Mouse (Mus musculus): Measurements from ENCODE around the gene Stox1. TPM values are rescaled to one million over a fixed set of nuclear protein-coding genes. Genes with fewer than 3 reads are reported as not detected.
"Not testable (repeated sequence)": the region's sequence is repeated elsewhere in the genome, so short reads cannot be mapped to it uniquely, and the experiment has no call there.

Stox1 gene
- 1.5 TPM in 2 replicates for polyA plus RNA-seq (2015; fragmentation: Nextera tagmentation; extraction: Ambion mirVana)

DNA sequence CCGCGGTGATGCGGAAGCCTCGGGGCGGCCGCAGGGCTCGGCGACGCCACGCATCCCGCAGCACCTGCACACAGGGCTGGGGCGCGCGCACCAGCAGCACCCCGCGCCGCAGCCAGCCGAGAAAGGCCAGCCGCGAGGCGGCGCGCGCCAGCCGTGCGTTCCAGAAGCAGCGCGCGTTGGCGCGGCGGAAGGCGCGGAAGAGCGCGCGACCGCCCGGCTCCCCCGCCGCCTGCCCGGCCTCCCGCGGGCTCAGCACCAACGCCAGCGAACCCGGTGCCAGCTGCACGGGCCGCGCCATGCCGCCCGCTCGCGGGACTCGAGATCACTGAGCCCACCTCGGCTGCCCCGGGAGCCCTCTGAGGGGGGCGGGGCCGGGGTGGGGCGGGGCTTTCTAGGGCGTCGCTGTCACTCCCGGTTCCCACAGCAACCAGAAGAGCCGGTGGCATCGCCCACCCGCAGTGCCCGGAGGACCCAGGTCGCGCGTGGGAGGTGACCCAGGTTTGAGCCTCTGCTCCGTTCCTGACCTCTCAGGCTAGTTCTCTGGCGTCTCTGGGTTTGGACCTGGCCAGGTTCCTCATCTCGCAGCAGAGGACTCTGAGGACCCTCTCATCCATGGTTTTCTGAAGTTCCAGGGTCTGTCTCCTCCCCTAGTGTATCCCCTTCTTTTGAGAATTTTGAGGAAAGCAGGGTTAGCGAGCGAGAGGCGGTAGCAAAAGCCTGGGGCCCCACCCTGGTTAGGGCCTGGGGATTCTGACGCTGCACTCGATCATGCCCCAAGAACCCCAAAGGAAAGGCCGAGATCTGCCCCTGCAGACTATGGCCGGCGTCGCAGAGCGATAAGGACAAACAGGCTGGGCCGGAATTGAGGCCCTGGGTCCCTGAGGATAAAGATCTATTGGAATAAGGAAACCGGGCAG, at the start of gene Stox1:
Gene Stox1 (minus strand): TSS at position 358 of the 917 bp plus-strand sequence.
- Histone ChIP-seq H3K4me2 (peak within 1 kb of the TSS; percentile 96), H3K9ac (peak within 1 kb of the TSS; percentile 44; the same call in 1 of the 2 replicates), H3K4me3 (replicated peaks) (peak within 1 kb of the TSS; percentile 84), H3K27me3 (replicated peaks) (no peaks in the 10 kb centered on the region), H3K4me1 (peaks cover 5% of the 10 kb centered on the region; the same call in 1 of the 2 replicates), H3K9me3 (no peaks in the 10 kb centered on the region), H3K27ac (no peak within 1 kb of the TSS), H3K36me3 (no peaks in the 10 kb centered on the region)
- WGBS = under 1% methylated on average over 85 of the region's 85 CpGs
- peak; percentile 75 for ATAC-seq (ENCODE audit: insufficient read depth, low FRiP score, low read depth)

DNA sequence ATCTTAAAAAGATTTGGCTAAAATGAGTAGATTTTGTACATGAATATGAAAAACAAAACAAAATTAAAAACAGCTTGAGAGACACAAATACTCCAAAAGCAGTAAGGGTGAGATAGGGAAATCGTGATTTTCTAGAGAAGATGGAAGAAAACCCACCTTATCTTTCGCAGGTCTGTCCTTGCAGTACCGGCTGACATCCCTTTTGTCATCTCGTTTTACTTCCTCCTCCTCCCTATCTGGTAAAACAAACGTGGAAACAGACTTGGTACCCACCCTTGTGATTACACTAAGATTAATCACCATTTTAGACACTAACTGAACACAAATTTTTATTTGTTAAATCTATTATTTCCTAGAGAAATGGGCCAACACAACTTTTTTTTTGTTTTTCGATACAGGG, 24.9 kb upstream of the Stox1 start:
- H3K36me3 ChIP-seq = peaks cover 53% of the 10 kb centered on the region
- H3K27me3 ChIP-seq (replicated peaks) = no peaks in the 10 kb centered on the region
- H3K27ac ChIP-seq = no peak overlapping the region
- WGBS = 71% methylated on average over 6 of the region's 6 CpGs
- ATAC-seq (ENCODE audit: insufficient read depth, low FRiP score, low read depth) = no peak
- no peaks in the 10 kb centered on the region for H3K4me1 ChIP-seq
- H3K4me2 ChIP-seq = no peak overlapping the region
- H3K9me3 ChIP-seq = no peaks in the 10 kb centered on the region
- H3K4me3 ChIP-seq (replicated peaks) = no peak overlapping the region
- H3K9ac ChIP-seq = no peak overlapping the region

- no peak overlapping the region for H3K9ac ChIP-seq
- WGBS = 77% methylated on average over 4 of the region's 4 CpGs
- no peaks in the 10 kb centered on the region for H3K27me3 ChIP-seq (replicated peaks)
- no peaks in the 10 kb centered on the region for H3K4me1 ChIP-seq
- ATAC-seq (ENCODE audit: insufficient read depth, low FRiP score, low read depth) = no peak
- H3K4me3 ChIP-seq (replicated peaks) = no peak overlapping the region
- H3K9me3 ChIP-seq = no peaks in the 10 kb centered on the region
- no peak overlapping the region for H3K27ac ChIP-seq
- no peak overlapping the region for H3K4me2 ChIP-seq
- peaks cover 18% of the 10 kb centered on the region for H3K36me3 ChIP-seq
These were observed 14.2 kb upstream of the Stox1 start for GRCm38 (mm10) chr10:62739961-62740737.

GRCm38 (mm10) chr10:62736965-62737688, 11.2 kb upstream of the Stox1 start:
- no peaks in the 10 kb centered on the region for H3K9me3 ChIP-seq
- H3K9ac ChIP-seq = no peak overlapping the region
- no peak overlapping the region for H3K4me3 ChIP-seq (replicated peaks)
- WGBS = 44% methylated on average over 4 of the region's 4 CpGs
- H3K36me3 ChIP-seq = 0 out of 2 replicates have a peak, but pooled peaks cover 3% of the 10 kb centered on the region
- no peaks in the 10 kb centered on the region for H3K27me3 ChIP-seq (replicated peaks)
- no peaks in the 10 kb centered on the region for H3K4me1 ChIP-seq
- ATAC-seq (ENCODE audit: insufficient read depth, low FRiP score, low read depth) = no peak
- H3K27ac ChIP-seq = no peak overlapping the region
- H3K4me2 ChIP-seq = no peak overlapping the region

- Histone ChIP-seq H3K4me3 (replicated peaks) (no peak overlapping the region), H3K27ac (no peak overlapping the region), H3K4me2 (no peak overlapping the region), H3K9ac (no peak overlapping the region), H3K27me3 (replicated peaks) (no peaks in the 10 kb centered on the region), H3K36me3 (no peaks in the 10 kb centered on the region), H3K9me3 (no peaks in the 10 kb centered on the region), H3K4me1 (peaks cover 5% of the 10 kb centered on the region; the same call in 1 of the 2 replicates)
- ATAC-seq (ENCODE audit: insufficient read depth, low FRiP score, low read depth) = no peak
- WGBS = 77% methylated on average over 10 of the region's 10 CpGs
These were observed 4.9 kb upstream of the Stox1 start for GRCm38 (mm10) chr10:62730826-62731225.

DNA sequence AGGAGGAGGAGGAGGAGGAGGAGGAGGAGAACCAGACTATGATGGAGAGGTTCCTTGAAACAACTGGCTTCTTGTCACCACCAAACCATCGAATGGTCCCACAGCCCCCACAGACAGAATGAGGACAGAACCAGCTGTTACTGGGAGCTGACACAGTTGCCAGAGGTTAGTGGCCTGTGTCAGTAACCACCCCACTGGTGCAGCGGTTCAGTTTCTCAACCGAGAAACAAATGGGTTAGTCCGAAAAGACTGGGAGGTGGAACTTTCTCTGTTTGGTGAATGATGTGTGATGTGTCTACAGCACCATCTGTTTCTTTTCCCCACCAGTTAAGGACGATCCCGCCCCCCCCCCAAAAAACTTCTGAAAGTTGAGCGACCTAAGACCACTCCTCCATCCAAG, 992 bp downstream of the Stox1 start:
- Histone ChIP-seq H3K27ac (no peak overlapping the region), H3K4me3 (replicated peaks) (no peak overlapping the region), H3K9ac (no peak overlapping the region), H3K4me2 (peak overlapping the region; percentile 96), H3K9me3 (no peaks in the 10 kb centered on the region), H3K4me1 (peaks cover 5% of the 10 kb centered on the region; the same call in 1 of the 2 replicates), H3K36me3 (no peaks in the 10 kb centered on the region), H3K27me3 (replicated peaks) (no peaks in the 10 kb centered on the region)
- WGBS = 16% methylated on average over 7 of the region's 7 CpGs
- ATAC-seq (ENCODE audit: insufficient read depth, low FRiP score, low read depth) = no peak

DNA sequence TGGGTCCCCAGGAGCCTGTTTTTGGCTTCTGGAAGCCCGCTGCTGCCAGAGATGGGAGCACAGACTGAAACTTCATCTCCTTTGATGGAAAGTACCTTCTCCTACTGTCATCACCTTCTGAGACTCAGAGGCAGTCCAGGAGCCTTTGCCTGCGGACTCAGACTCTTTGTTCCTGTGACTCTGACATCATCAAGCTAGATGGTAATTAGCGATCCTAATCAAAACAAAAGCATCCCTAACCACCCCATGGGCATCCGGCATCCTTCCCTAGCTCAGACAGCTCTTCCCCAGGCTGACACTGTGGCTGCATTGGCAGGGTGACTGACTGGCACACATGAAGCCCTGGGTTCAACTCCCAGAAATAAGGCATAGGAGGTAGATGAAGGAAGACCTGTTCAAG, 3.2 kb downstream of the Stox1 start:
- Histone ChIP-seq H3K9ac (no peak overlapping the region), H3K4me3 (replicated peaks) (no peak overlapping the region), H3K9me3 (no peaks in the 10 kb centered on the region), H3K36me3 (no peaks in the 10 kb centered on the region), H3K4me1 (peaks cover 5% of the 10 kb centered on the region; the same call in 1 of the 2 replicates), H3K27me3 (replicated peaks) (no peaks in the 10 kb centered on the region), H3K27ac (no peak overlapping the region), H3K4me2 (no peak overlapping the region)
- no peak for ATAC-seq (ENCODE audit: insufficient read depth, low FRiP score, low read depth)
- WGBS = 43% methylated on average over 4 of the region's 4 CpGs

DNA sequence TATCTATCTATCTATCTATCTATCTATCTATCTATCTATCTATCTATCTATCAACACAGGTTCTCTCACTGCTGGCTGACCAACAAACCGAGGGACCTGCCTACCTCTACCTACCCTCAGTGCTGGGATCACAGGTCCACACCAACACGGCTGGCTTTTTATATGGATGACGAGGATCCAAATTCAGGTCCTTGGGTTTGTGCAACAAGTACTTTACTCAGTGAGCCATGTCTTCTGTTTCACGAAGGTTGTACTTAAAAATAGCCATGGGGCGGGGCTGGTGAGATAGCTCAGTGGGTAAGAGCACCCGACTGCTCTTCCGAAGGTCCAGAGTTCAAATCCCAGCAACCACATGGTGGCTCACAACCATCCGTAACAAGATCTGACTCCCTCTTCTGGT, 5.4 kb downstream of the Stox1 start:
- H3K27me3 ChIP-seq (replicated peaks); H3K27ac ChIP-seq; H3K4me1 ChIP-seq; ATAC-seq (ENCODE audit: insufficient read depth, low FRiP score, low read depth); H3K9me3 ChIP-seq; H3K4me2 ChIP-seq; H3K36me3 ChIP-seq; H3K9ac ChIP-seq; H3K4me3 ChIP-seq (replicated peaks): not testable (repeated sequence)
- 83% methylated on average over 8 of the region's 8 CpGs for WGBS

DNA sequence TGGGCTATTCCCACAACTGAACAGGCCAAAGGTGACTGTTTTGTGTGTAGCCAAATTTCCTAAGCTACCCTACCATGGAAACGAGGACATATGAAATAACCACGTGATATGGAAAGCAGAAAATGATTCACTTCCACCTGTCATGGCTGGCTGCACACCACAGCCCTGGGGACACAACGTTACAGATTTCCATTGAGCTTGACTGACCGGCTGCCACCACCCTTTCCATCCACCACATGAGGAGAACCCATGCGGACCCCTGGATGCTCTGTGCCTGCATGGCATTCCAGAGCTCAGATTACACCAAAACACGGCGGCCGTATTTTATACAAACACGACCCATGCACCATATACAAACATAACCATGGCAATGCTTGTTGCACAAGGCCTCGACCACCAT, 12.5 kb downstream of the Stox1 start:
- 66% methylated on average over 10 of the region's 10 CpGs for WGBS
- H3K27me3 ChIP-seq (replicated peaks) = no peaks in the 10 kb centered on the region
- no peak overlapping the region for H3K9ac ChIP-seq
- no peak for ATAC-seq (ENCODE audit: insufficient read depth, low FRiP score, low read depth)
- no peaks in the 10 kb centered on the region for H3K9me3 ChIP-seq
- no peak overlapping the region for H3K4me3 ChIP-seq (replicated peaks)
- no peak overlapping the region for H3K27ac ChIP-seq
- no peak overlapping the region for H3K4me2 ChIP-seq
- no peaks in the 10 kb centered on the region for H3K36me3 ChIP-seq
- H3K4me1 ChIP-seq = no peaks in the 10 kb centered on the region

DNA sequence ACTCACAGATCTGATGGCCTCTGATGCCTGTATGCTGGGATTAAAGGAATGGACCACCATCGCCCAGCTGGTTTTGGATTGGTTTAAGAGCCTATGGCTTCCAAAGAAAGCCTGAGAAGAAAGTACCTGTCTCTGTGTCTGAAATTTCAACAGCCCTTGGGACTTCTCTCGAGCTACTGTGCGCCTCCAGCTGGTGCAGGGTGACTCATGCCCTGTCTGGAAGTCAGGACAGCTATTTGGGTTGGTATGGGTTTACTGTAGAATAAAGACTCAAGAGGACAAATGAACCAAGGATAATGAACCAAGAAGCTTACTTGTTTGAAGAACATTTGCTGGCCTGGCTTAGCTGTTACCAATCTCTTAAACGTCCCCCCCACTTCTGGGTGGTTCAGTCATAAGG, 22.3 kb downstream of the Stox1 start:
- Histone ChIP-seq H3K9ac (no peak overlapping the region), H3K36me3 (no peaks in the 10 kb centered on the region), H3K27me3 (replicated peaks) (no peaks in the 10 kb centered on the region), H3K4me1 (no peaks in the 10 kb centered on the region), H3K4me3 (replicated peaks) (no peak overlapping the region), H3K9me3 (no peaks in the 10 kb centered on the region), H3K27ac (no peak overlapping the region), H3K4me2 (no peak overlapping the region)
- no peak for ATAC-seq (ENCODE audit: insufficient read depth, low FRiP score, low read depth)
- 71% methylated on average over 4 of the region's 4 CpGs for WGBS

DNA sequence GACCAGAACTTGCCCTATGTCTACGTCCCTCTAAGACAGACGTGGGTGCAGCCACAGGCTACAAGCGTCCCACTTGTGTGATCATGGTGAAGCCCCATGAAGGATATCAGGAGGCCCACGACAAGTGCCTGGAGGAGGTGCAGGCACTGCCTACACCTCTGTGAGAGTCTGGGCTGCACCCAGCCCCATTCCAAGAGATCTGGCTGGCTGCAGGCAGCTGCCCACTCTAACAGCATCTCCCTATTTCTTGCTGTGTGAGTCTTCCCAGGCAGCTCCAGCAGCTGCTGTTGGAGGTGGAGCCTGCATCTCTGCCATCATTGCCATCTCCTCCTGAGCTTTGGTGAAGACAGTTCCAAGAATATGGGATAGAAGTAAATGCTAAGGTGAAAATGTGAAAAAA, 23.5 kb downstream of the Stox1 start:
- no peak for ATAC-seq (ENCODE audit: insufficient read depth, low FRiP score, low read depth)
- H3K9me3 ChIP-seq = no peaks in the 10 kb centered on the region
- WGBS = 76% methylated on average over 4 of the region's 4 CpGs
- no peak overlapping the region for H3K4me2 ChIP-seq
- H3K27me3 ChIP-seq (replicated peaks) = no peaks in the 10 kb centered on the region
- no peak overlapping the region for H3K4me3 ChIP-seq (replicated peaks)
- no peak overlapping the region for H3K9ac ChIP-seq
- H3K27ac ChIP-seq = no peak overlapping the region
- H3K36me3 ChIP-seq = no peaks in the 10 kb centered on the region
- no peaks in the 10 kb centered on the region for H3K4me1 ChIP-seq
